Mouse (Mus musculus) cerebellum, adult 8-10 months (tissue): ENCODE results near the gene Slc17a1.

Source experiments
- DNase-seq: peaks from one replicate; pipeline ENCODE4 v3.0.0; 2022

The Slc17a1 gene

GRCm38 (mm10) chr13:23867405-23867804 lies at the start of gene Slc17a1:
Gene Slc17a1, plus strand, starts transcription at chr13:23867750.
- no peak for DNase-seq

GRCm38 (mm10) chr13:23820179-23820940 lies 47.2 kb upstream of the Slc17a1 start:
- DNase-seq, result no peak

- DNase-seq, result no peak
Observed at GRCm38 (mm10) chr13:23822213-23822612, 45.3 kb upstream of the Slc17a1 start.

DNA sequence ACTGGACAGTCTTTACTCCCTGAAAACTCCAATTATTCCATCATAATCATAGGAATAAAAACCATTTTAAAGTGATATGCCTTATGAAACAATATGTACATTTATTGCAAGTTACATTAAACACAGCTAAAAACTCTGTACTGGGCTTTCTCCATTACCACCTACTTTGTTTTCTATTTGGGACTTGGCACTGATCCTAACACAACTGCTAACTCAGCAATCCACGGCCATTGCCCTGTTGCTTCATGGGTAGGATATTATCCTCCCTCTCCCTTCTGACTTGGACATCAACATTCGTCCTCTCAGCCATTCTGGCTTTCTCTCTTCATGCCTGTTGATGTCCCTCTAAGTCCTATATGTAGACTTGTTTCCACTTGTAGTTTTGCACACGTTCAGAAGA lies 40.9 kb upstream of the Slc17a1 start:
- no peak for DNase-seq

GRCm38 (mm10) chr13:23833053-23833452 lies 34.5 kb upstream of the Slc17a1 start:
- DNase-seq, result no peak

GRCm38 (mm10) chr13:23834836-23835235 lies 32.7 kb upstream of the Slc17a1 start:
- DNase-seq, result no peak

DNA sequence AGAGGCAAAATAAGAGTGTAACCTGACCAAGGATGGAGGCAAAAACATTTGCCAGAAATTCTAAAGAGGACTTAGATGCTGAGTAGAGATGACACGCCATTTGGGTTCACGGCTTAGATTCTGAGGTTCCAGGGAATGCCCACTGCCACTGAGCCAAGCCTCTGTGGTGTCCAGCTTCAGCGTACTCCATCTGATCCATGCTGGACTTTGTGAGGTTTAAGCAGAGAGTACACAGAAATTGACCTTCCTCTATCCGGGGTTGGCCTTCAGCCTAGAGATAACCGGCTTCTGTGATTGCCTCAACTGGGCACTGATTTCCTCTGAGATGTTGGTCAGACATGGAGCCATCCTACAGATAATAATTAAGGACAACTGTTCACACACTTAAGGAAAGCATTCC lies 30.9 kb upstream of the Slc17a1 start:
- no peak for DNase-seq

GRCm38 (mm10) chr13:23839308-23839707 lies 28.2 kb upstream of the Slc17a1 start, which contains the start of gene Slc17a3:
Gene Slc17a3, plus strand, starts transcription at chr13:23839434.
- no peak for DNase-seq

GRCm38 (mm10) chr13:23845851-23846250 lies 21.7 kb upstream of the Slc17a1 start:
- DNase-seq, result no peak

DNA sequence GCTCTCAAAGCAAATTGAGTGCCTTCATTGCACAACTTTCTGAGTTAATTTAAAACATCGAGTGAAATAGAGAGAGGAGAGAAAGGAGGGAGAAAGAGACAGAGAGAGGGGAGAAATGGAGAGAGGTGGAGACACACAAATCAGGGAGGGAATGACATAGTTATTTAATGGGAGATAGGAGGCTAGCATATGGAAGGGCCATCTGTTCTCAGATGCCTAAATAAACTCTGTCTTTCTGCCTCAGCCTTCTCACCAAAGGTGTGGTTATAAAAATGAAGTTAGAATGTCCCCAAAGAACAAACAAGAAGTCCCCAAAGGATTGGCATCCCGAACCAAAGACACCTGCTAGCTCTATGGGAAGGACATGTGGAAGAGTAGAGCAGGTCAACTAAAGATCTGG lies 18.3 kb upstream of the Slc17a1 start:
- DNase-seq, result no peak

DNA sequence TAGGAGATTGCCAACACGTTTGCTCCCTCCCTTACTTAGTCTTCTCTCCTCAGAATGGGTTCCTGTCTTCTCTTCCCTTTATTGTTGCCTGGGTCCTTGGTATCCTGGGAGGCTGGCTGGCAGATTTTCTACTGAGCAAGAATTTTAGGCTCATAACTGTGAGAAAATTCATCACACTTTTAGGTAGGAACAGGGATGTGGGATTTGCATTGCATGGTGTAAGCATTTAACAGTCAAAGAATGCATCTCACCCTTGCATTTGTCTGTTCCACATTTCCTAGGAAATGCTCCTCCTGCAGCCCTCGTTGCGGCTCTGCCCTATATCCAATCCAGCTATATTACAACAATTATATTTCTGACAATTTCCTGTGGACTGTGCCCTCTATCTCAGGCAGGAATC lies 11.1 kb upstream of the Slc17a1 start:
- no peak for DNase-seq

DNA sequence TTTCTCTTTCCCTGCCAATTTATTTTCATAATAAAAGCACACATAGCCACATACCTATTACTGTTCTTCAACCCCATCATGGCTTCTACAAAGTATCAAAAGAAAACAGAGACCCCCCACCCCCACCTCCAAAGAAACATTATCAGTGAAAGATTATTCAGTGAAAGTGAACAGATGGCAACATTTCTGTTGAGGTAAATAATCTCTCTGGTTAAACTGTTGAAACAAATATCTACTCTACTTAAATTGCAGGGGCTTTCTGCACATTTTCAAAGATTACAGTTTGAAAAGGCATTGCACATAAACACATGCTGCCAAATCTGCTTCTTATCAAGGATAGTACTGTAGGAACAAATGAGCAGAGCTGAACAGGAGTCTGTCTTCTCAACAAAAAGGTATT lies 5.7 kb upstream of the Slc17a1 start:
- no peak for DNase-seq

DNA sequence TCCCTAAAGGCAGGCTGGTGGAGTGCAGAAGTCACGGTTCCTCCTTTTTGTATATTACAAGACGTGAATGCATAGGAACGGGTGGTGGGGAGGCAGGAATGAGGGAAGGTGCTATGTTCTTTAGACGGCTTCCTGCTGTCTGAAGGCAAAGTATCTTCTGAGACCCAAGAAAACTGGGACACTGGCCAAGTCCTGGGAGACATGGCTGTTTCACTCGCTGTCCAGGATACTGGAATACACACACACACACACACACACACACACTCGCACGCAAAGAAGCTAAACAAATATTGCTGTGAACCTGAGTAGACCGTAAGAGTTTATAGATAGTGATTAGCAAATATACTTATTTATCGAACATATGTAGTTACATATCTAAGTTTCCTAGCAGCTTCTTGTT lies 2.8 kb upstream of the Slc17a1 start:
- no peak for DNase-seq

DNA sequence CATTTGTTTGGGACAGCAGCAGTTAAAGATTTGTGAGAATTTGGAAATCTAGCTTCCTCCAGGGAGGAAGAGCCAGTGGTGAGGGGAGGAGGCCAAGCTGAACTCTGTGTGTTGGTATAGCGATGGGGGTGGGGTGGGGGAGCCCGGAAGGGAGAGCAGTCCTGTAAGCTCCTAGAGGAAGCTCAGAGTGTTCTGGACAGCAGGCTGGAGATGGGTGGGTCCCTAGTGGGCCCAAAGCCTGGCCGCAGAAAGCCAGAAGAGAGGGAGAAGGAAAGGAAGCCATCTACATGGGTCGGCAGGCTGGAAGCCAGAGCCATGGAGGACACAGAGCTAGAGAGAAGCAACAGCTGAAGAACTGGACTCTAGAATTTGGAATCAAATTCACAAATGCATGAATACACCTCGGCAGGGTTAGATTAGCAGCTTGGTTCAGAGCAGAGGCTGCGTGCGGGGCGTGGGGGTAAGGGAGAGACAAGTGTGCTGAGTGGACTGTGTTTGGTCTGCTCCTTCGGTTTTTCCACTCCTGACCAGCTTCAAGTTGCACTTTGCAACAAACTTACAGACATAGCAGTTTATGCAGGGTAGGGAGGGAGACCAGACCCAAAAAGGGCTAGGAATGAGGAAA lies 1.4 kb upstream of the Slc17a1 start:
- DNase-seq, result no peak

- no peak for DNase-seq
Observed at GRCm38 (mm10) chr13:23867000-23867399, 550 bp upstream of the Slc17a1 start.

DNA sequence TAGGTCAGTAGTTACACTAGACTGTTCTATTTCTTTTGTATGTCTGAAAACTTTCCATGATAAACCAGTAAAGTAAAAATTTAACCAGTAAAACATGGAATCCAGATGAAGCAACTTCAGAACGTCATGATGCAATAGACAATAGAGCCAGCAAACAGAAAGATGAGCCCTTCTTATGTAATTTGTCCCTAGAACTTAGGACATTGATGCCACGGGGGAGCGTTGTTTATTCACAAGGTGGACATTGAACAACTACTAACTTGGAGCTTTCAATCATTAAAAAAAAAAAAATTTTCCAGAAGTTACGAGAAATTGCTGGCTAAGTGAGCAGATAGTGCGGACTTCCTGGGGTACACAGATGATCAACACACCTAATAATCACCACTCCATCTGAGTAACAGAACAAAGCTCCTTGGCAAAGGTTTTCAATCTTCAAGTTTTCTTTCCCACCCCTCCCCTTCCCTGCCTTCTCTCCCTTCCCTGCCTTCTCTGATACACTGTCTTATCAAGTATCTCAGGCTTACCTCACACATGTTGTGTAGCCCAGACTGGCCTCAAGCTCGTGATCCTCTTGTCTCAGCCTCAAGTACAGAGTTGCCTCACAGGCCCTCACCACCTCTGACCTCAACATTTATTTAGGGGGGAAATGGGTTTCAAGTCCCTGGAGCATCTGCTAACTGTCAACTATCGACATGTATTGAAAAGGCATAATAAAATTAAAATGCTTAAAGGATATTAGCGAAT lies 1.4 kb downstream of the Slc17a1 start:
- no peak for DNase-seq

DNA sequence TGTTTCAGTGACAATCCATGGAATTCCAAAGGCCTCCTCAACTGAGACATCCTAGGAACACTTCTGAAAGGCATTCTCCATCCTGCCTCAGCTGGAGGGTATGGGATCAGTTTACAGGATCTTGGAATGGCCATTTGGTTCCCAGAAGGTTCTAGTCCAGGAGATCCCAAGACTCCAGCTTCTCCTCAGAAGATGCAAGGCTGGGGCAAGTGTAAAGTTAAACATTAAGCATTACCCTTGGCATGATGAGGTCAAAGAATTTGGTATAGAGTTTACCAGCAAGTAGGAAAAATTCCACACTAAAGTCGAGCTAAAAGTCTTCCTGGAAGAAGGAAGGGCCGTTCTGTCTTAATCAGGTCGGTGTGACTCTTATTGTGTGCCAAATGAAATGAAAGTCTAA lies 2.4 kb downstream of the Slc17a1 start:
- no peak for DNase-seq

DNA sequence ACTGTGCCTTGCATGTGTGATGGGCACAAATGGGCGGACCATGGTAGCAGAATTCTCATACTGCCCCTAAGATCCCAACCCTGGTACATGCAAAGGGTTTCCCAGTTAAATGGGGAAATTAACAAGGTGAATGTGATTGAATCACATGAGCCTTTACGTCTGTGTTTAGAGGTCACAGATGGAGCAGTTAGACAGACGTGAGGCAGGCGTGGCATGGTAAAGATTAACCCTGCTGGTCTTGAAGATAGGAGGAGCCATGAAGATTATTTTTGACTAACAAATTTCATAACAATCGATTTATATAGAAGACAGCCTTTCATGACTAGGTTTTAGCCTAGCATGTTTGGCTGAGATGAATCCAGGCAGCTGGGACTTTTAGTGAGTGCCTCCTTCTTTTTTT lies 5.6 kb downstream of the Slc17a1 start:
- DNase-seq, result no peak

- DNase-seq, result no peak
Observed at GRCm38 (mm10) chr13:23879106-23879505, 11.6 kb downstream of the Slc17a1 start.

GRCm38 (mm10) chr13:23879636-23880035 lies 12.1 kb downstream of the Slc17a1 start:
- DNase-seq, result no peak

GRCm38 (mm10) chr13:23885540-23885939 lies 18.0 kb downstream of the Slc17a1 start:
- no peak for DNase-seq

DNA sequence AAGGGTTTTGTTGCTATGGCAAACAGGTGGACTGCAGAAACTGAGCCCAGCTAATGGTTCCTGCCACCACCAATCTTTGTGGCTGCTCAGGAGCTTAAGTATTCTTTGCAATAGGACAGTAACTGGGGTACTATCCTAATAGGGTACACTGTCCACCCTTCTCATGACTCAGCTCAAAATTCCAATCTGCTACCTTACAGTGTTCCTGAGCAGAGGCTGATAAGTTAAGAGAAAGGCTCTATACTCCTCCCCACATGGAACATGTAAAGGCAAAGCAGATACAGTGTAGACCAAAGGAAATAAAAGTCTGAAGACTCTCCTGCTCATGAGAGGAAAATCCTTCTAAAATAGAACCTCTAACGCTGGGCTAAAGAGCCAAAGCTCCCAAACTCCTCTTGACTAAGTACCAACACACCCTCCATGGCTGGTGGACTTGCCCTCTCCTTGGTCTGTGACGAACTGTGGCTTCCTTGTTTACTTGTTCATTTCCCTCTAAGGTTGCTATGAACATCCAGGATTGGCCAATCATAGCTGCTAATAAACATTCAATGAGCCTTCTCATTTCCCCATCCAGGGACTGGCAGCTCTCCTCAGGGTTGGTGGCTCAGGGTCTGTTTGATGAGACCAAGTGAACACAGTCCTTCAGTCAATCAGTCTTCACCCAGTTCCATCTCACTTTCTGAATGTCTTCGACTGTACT lies 19.6 kb downstream of the Slc17a1 start:
- no peak for DNase-seq

DNA sequence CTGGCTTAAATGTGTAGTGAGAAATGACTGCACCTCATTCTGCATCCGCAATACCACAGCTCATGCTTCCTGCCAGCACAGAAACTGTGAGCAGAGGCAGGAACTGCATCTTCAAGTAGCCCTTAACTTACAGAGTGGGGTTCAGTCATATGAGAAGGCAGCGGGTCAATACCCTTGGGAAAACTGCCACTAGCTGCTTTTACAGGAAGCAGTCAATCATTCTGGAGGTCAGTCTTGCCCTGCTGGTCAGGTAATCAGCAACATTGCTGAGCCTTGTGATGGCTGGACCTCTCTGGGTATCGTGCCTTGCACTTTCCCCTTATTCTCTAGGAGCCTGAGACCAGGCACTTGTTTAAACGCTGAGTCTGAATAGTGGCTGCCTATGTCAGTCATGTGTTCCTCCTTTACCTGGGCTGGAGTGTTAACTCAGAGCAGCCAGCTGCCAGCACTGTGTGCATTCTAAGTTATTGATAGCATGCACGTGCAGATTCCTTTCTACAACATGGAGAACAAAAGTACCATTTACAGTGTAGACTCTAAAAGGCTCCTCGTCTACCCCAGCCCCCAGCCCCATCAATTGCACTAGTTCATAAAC lies 21.6 kb downstream of the Slc17a1 start:
- DNase-seq, result no peak
